Mouse (Mus musculus) heart, embryonic 13.5 days (tissue): Measurements from ENCODE around the gene Foxc2. TPM values are rescaled to one million over a fixed set of nuclear protein-coding genes. Genes with fewer than 3 reads are reported as not detected.
A peak's percentile ranks its signal among the peaks of the same experiment; 100 is the strongest.

Experiments
- ATAC-seq: fragments of 200-750 bp; cut with Nextera tagmentation; 2 replicates; pipeline ENCODE4 v1.8.0; 2017; ENCODE audit warnings: moderate TSS enrichment; ENCODE audit not compliant: insufficient number of reproducible peaks, low FRiP score, low TSS enrichment; ENCODE audit errors: extremely low read depth
- H3K27ac ChIP-seq: fragments of 300-500 bp; sonication (generic); replicated peaks from 2 replicates; pipeline ENCODE4 v1.5.1; 2015; ENCODE audit warnings: moderate library complexity, mild to moderate bottlenecking, inconsistent platforms
- H3K27me3 ChIP-seq: fragments of 300-500 bp; sonication (generic); replicated peaks from 2 replicates; pipeline ENCODE4 v1.6.1; 2015; ENCODE audit warnings: mild to moderate bottlenecking, inconsistent platforms
- H3K36me3 ChIP-seq: fragments of 300-500 bp; sonication (generic); 2 replicates; pipeline ENCODE4 v1.6.1; 2015; ENCODE audit warnings: mild to moderate bottlenecking, inconsistent platforms
- H3K4me1 ChIP-seq: fragments of 300-500 bp; sonication (generic); 2 replicates; pipeline ENCODE4 v1.6.1; 2015; ENCODE audit warnings: inconsistent platforms
- H3K4me2 ChIP-seq: fragments of 300-500 bp; sonication (generic); 2 replicates; pipeline ENCODE4 v1.6.1; 2015; ENCODE audit warnings: inconsistent platforms, mild to moderate bottlenecking, moderate library complexity
- H3K4me3 ChIP-seq: fragments of 300-500 bp; sonication (generic); 2 replicates; pipeline ENCODE4 v1.5.1; 2015; ENCODE audit warnings: moderate library complexity, mild to moderate bottlenecking, inconsistent platforms
- H3K9ac ChIP-seq: fragments of 300-500 bp; sonication (generic); 2 replicates; pipeline ENCODE4 v1.6.1; 2015; ENCODE audit warnings: inconsistent platforms, mild to moderate bottlenecking, moderate library complexity
- H3K9me3 ChIP-seq: fragments of 300-500 bp; sonication (generic); 2 replicates; pipeline ENCODE4 v1.6.1; 2016; ENCODE audit warnings: inconsistent platforms
- WGBS: fragments of 180-500 bp; shearing (Covaris S2); methylation state at CpG from one replicate; pipeline ENCODE4 v1.1.7; 2015; ENCODE audit warnings: mixed read lengths; 5-methylcytosine and 5-hydroxymethylcytosine counted together
- polyA plus RNA-seq: library from polyadenylated mRNA; unstranded; fragments of >200 nt; fragmentation: Nextera tagmentation; extraction: Ambion mirVana; gene quantifications from 2 replicates; pipeline ENCODE4 v1.2.1, GENCODE M21; 2015

Foxc2 gene
- polyA plus RNA-seq, 1 experiment from 2014 or later: 6.8 TPM

GRCm38 (mm10) chr8:121121704-121122103 is 5.7 kb downstream of the Foxc2 start:
- peaks cover 50% of the 10 kb centered on the region for H3K4me1 ChIP-seq
- peak overlapping the region; percentile 90; the same call in 1 of the 2 replicates for H3K9ac ChIP-seq
- H3K4me2 ChIP-seq: peak overlapping the region; percentile 91
- no peak overlapping the region for H3K27ac ChIP-seq
- H3K36me3 ChIP-seq: peaks cover 12% of the 10 kb centered on the region; the same call in 1 of the 2 replicates
- peaks cover 99% of the 10 kb centered on the region for H3K27me3 ChIP-seq
- no peak for ATAC-seq
- no peaks in the 10 kb centered on the region for H3K9me3 ChIP-seq
- WGBS: 37% methylated on average over 8 of the region's 8 CpGs
- H3K4me3 ChIP-seq: peak overlapping the region; percentile 77; the same call in 1 of the 2 replicates

DNA sequence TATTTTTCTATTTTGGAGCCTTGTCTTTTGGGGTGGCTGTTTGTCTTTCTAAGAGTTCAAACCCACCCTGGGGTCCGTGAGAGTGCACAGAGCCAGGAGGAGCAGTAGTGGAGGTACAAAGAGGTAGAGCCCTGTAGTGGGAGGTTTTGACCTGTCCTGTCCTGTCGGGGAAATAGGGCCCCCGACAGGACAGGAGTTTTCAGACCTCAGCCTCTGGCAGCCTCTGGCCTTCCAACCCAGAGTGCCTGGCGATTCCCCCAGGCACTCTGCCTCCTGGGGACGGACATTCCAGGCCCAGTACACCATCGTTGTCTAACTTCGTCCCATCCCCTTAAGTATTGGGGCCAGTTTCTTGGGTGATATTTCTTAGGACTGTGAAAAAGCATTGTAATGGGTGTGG is 6.4 kb downstream of the Foxc2 start:
- Histone ChIP-seq H3K9me3 (no peaks in the 10 kb centered on the region), H3K4me2 (peak overlapping the region; percentile 91; the same call in 1 of the 2 replicates), H3K4me1 (peaks cover 52% of the 10 kb centered on the region), H3K9ac (0 out of 2 replicates have a peak overlapping the region, but pooled peaks have one; percentile 37), H3K27me3 (peaks cover 99% of the 10 kb centered on the region), H3K4me3 (no peak overlapping the region), H3K36me3 (peaks cover 12% of the 10 kb centered on the region; the same call in 1 of the 2 replicates), H3K27ac (no peak overlapping the region)
- no peak for ATAC-seq
- 19% methylated on average over 7 of the region's 7 CpGs for WGBS

- no peak overlapping the region for H3K4me2 ChIP-seq
- peaks cover 57% of the 10 kb centered on the region for H3K4me1 ChIP-seq
- no peak overlapping the region for H3K27ac ChIP-seq
- H3K36me3 ChIP-seq: peaks cover 12% of the 10 kb centered on the region; the same call in 1 of the 2 replicates
- 67% methylated on average over 2 of the region's 2 CpGs for WGBS
- peaks cover 99% of the 10 kb centered on the region for H3K27me3 ChIP-seq
- no peak overlapping the region for H3K4me3 ChIP-seq
- no peaks in the 10 kb centered on the region for H3K9me3 ChIP-seq
- ATAC-seq: no peak
- no peak overlapping the region for H3K9ac ChIP-seq
Measured at GRCm38 (mm10) chr8:121123113-121123512, 7.1 kb downstream of the Foxc2 start.

DNA sequence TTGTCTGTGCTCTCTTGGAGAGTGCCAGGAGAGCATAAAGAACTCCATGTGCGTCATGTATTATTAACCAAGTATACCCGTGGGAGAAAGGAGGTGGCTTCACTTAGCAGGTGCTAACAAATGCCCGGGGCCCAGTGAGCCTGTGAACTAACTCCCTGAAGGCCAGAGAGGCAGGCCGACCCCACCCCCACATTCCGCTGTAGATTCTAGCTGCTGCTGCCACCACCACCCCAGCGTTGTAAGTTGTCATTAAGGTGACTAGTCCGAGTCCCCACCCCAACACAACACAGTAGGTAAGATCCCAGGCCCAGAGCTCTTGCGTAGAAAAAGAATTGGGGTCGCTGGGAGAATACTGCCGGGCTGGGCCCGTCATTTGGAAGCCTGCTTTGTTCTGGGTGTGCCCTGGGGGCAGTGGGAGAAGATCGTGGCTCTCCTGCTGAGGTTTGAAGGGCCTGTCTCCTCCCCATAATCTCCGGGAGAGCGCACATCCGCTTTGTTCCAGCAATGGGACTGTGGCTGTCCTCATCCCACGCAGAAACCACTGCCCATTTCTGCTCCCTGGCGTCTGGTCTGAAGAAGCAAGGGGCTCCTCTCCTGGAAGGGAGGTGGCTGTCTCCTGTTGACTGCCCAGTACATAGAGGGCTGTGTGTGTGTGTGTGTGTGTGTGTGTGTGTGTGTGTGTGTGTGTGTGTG is 8.7 kb downstream of the Foxc2 start:
- Histone ChIP-seq H3K9ac (peak overlapping the region; percentile 70), H3K27ac (peak overlapping the region; percentile 81), H3K4me2 (peak overlapping the region; percentile 67), H3K9me3 (no peaks in the 10 kb centered on the region), H3K4me1 (peaks cover 69% of the 10 kb centered on the region), H3K27me3 (peaks cover 99% of the 10 kb centered on the region), H3K4me3 (peak overlapping the region; percentile 46), H3K36me3 (peaks cover 12% of the 10 kb centered on the region; the same call in 1 of the 2 replicates)
- 6% methylated on average over 17 of the region's 17 CpGs for WGBS
- no peak for ATAC-seq

GRCm38 (mm10) chr8:121125311-121125876 is 9.4 kb downstream of the Foxc2 start:
- peak overlapping the region; percentile 46 for H3K4me3 ChIP-seq

DNA sequence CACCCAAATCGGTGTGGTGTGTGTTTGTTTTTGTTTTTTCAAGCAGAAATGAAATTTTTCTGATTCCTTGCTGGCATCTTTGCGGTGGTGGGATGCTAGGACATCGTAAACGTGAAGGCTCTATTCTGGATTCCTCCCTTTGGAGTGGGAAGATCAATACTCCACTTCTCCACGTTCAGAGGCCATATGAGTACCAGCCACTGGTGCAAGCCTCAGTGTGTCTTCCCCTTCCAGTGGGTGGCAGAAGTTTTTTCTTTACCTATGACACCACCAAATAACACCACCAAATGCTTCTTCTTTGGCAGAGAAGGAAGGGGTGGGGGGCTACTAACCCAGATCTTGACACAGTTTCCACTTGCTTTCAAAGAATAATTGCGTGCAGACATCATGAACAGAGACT is 10.2 kb downstream of the Foxc2 start:
- H3K4me1 ChIP-seq: peaks cover 60% of the 10 kb centered on the region
- peak overlapping the region; percentile 46 for H3K4me3 ChIP-seq
- peak overlapping the region; percentile 81; the same call in 1 of the 2 replicates for H3K27ac ChIP-seq
- 13% methylated on average over 6 of the region's 6 CpGs for WGBS
- peak overlapping the region; percentile 67 for H3K4me2 ChIP-seq
- peaks cover 10% of the 10 kb centered on the region; the same call in 1 of the 2 replicates for H3K36me3 ChIP-seq
- peaks cover 99% of the 10 kb centered on the region for H3K27me3 ChIP-seq
- no peaks in the 10 kb centered on the region for H3K9me3 ChIP-seq
- ATAC-seq: no peak
- peak overlapping the region; percentile 70 for H3K9ac ChIP-seq

More at GRCm38 (mm10) chr8:121125311-121125876, 9.4 kb downstream of the Foxc2 start:
- peak; percentile 34; the same call in 1 of the 2 replicates for ATAC-seq
- Histone ChIP-seq H3K27ac (peak overlapping the region; percentile 81), H3K4me1 (peaks cover 67% of the 10 kb centered on the region), H3K36me3 (peaks cover 12% of the 10 kb centered on the region; the same call in 1 of the 2 replicates), H3K4me2 (peak overlapping the region; percentile 67), H3K9ac (peak overlapping the region; percentile 70), H3K9me3 (no peaks in the 10 kb centered on the region), H3K27me3 (peaks cover 99% of the 10 kb centered on the region)
- 1% methylated on average over 36 of the region's 36 CpGs for WGBS

DNA sequence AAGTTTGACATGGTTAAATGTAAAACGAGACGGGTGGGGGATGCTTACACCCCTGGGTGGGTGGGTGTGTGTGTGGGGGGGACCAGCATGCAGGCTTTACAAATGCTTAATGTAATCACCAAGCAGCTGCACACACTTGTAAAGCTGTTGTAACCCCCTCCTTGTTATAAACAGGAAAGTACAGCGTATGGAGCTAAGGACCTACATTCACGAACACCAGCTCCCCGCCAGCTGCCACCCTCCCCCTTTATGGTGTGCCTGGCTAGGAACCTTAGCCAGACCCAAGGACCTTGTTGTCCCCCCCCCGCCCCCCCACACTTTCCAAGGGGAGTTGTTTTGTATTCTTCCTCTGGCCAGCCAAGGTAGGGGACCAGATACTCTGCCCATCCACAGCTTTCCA is 10.7 kb downstream of the Foxc2 start:
- Histone ChIP-seq H3K4me2 (peak overlapping the region; percentile 67), H3K9ac (peak overlapping the region; percentile 33; the same call in 1 of the 2 replicates), H3K27me3 (peaks cover 95% of the 10 kb centered on the region), H3K4me1 (peaks cover 58% of the 10 kb centered on the region), H3K27ac (no peak overlapping the region), H3K4me3 (peak overlapping the region; percentile 46), H3K36me3 (0 out of 2 replicates have a peak, but pooled peaks cover 7% of the 10 kb centered on the region), H3K9me3 (no peaks in the 10 kb centered on the region)
- WGBS: 14% methylated on average over 6 of the region's 6 CpGs
- ATAC-seq: no peak

DNA sequence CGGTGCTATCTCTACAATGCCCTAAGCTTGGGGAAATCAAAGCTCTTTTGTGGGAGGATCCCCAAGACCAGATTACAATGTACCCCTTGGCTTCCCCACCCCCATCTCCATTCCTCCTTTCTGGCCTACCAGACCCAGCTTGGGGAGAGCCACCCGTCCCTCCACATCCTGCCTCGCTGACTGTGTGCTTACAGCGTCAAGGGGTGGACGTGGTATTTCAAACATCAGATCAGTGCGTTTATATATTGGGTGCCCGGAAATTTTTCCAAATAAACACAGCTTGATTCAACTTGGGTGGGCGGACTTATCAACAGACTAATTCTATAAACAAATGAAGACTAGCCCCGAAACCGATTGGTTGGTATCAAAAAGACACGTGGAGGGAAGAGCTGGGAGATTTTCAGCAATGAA is 11.3 kb downstream of the Foxc2 start:
- no peak for ATAC-seq
- Histone ChIP-seq H3K9me3 (no peaks in the 10 kb centered on the region), H3K27me3 (peaks cover 89% of the 10 kb centered on the region), H3K27ac (no peak overlapping the region), H3K4me2 (peak overlapping the region; percentile 67; the same call in 1 of the 2 replicates), H3K4me1 (peaks cover 52% of the 10 kb centered on the region), H3K36me3 (0 out of 2 replicates have a peak, but pooled peaks cover 1% of the 10 kb centered on the region), H3K4me3 (peak overlapping the region; percentile 47; the same call in 1 of the 2 replicates), H3K9ac (peak overlapping the region; percentile 33; the same call in 1 of the 2 replicates)
- 13% methylated on average over 11 of the region's 11 CpGs for WGBS

GRCm38 (mm10) chr8:121127756-121128375 is 11.9 kb downstream of the Foxc2 start, which contains the start of gene Foxl1:
Gene Foxl1, plus strand, starts transcription at chr8:121127940.
- H3K4me1 ChIP-seq: peaks cover 48% of the 10 kb centered on the region

DNA sequence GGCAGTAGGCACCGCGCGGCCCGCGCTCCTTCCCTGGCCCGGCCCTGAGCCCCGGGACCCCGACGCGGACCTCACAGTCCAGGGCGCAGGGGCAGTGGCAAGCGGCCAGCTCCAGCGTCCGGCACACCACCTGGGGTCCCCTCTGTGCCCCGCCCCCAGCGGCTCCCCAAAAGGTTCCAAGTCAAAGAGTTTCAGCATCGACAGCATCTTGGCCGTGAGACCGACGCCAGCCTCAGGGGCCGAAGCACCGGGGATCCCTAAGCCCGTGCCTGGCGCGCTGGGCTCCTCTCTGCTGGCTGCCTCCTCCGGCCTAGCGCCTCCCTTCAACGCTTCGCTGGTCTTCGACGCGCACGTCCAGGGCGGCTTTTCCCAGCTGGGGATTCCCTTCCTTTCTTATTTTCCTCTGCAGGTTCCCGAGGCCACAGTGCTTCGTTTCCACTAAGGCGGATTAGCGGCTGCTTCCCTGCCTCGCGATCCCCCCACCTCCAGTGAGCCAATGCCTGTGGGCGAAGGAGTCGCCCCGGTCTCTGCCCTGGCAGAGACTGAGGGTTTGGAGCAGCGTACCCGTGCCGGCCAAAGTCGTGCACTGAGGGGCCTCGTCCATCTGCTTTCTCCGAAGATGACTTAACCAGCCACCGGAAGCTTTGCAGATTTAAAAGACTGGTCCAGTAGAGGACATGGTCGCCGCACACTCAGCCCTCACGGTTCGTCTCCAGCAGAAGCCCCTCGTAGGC is 12.7 kb downstream of the Foxc2 start:
- Histone ChIP-seq H3K36me3 (no peaks in the 10 kb centered on the region), H3K4me3 (peak overlapping the region; percentile 47), H3K4me1 (peaks cover 48% of the 10 kb centered on the region), H3K9me3 (no peaks in the 10 kb centered on the region), H3K9ac (peak overlapping the region; percentile 72), H3K27ac (no peak overlapping the region), H3K4me2 (peak overlapping the region; percentile 67), H3K27me3 (peaks cover 75% of the 10 kb centered on the region)
- no peak for ATAC-seq
- 6% methylated on average over 54 of the region's 55 CpGs for WGBS

More at GRCm38 (mm10) chr8:121127756-121128375, 11.9 kb downstream of the Foxc2 start, which contains the start of gene Foxl1:
- Histone ChIP-seq H3K27ac (no peak within 1 kb of the TSS), H3K4me3 (peak within 1 kb of the TSS; percentile 47), H3K9ac (peak within 1 kb of the TSS; percentile 72), H3K36me3 (no peaks in the 10 kb centered on the region), H3K9me3 (no peaks in the 10 kb centered on the region), H3K4me2 (peak within 1 kb of the TSS; percentile 67), H3K27me3 (peaks cover 83% of the 10 kb centered on the region)
- WGBS: 5% methylated on average over 43 of the region's 43 CpGs
- no peak for ATAC-seq
